Mouse (Mus musculus): ENCODE measurements around the gene Tbcd. TPM values are rescaled to one million over a fixed set of nuclear protein-coding genes. Genes with fewer than 3 reads are reported as not detected.

Tbcd gene
- polyA plus RNA-seq, 1 experiment = 44.8 TPM

- DNase-seq (ENCODE audit: low spot score) = no peak
Observed at GRCm38 (mm10) chr11:121536528-121536927, 84.8 kb downstream of the Tbcd start.

DNA sequence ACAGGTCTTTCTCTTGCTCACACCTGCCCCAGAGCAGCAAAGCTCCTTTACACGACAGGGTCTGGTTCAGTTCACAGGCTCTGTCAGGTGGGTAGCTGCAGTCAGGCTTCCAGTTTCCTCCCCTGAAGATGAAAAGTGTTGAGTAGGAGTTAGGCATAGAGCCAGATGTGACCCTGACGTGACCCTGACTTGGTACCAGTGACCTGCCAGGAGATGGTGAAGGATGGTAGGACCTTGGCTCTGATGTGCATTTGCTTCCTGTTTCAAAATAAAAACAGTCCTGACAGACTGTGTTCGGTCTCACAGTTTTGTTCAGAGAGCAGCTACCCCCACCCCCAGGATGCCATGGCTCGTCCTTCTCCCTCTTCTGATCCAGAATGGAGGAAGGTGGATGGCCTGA, 90.7 kb downstream of the Tbcd start:
- DNase-seq (ENCODE audit: low spot score) = no peak

DNA sequence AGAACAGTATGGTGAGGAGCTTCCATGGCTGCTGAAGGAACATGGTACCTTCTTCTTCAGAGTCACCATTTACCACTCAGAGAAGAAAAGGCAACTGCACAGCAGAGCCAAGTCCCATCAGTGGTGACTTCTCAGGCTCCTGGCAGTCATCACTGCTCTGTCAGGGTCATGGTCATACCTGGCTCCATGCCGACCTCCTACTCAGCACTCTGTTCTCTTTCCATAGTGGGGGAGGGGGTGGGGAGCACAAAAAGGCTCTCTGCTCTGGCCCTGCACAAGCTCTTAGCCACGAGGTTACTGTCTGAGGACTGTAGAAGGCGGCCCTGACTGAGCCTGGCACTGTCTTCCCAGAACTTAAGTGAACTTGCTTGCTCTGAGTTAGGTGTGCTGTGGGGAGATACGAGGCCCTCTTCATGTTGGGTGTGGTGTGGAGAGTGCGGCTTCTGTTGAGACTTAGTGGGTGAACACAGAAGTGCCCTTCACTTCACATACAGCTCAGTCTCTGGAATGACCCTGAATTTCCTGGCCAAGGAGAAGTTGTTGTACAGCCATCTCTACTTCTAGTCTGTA, 91.6 kb downstream of the Tbcd start:
- no peak for DNase-seq (ENCODE audit: low spot score)

DNA sequence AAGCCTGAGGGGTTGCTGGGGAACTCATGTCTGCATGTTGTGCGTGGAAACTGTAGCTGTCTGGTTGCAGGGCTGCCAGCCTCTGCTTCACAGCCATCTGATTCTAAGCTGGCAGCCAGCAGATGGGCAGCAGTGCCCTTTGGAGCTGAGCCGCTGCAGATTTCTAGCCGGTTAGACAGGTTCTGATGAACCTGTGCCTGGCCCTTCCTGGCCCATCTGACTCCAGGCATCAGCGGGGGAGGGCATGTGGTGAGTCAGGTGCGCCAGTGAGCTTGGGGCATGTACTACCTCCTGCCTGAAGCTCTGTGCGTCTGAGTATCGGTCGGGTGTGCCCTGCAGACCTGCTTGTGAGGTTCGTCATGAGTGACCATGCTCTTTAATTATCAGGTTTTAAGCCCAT, 92.2 kb downstream of the Tbcd start:
- no peak for DNase-seq (ENCODE audit: low spot score)

DNA sequence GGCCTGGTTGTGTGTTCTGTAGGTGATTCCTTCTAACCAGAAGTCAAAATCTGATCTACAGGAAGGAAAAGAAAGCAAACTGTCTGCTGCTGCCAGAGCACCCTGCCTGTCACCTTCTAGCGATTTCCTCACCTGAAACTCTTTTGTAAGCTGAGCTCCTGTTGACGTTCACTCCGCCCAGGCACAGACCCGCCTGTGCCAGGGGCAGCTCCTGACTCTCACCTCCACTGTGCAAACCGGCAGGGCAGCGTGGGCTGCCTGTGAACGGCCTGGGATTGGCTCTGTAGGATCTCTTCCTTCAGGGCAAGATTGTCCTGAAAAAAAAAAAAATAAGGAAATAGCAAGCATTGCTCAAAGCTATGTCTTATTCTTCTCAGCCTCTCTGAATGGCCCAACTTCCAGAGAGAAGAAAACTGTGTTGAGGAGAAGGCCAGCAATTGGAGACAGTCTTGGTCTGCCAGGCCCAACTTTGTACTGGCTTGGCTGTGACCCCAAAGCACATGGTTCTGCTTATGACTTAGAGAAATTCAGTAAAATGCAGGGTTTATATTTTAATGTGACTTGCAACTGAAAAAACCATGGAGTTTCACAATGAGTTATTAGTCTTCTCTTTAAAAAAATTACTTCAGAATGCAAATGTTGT, 93.1 kb downstream of the Tbcd start:
- no peak for DNase-seq (ENCODE audit: low spot score)

DNA sequence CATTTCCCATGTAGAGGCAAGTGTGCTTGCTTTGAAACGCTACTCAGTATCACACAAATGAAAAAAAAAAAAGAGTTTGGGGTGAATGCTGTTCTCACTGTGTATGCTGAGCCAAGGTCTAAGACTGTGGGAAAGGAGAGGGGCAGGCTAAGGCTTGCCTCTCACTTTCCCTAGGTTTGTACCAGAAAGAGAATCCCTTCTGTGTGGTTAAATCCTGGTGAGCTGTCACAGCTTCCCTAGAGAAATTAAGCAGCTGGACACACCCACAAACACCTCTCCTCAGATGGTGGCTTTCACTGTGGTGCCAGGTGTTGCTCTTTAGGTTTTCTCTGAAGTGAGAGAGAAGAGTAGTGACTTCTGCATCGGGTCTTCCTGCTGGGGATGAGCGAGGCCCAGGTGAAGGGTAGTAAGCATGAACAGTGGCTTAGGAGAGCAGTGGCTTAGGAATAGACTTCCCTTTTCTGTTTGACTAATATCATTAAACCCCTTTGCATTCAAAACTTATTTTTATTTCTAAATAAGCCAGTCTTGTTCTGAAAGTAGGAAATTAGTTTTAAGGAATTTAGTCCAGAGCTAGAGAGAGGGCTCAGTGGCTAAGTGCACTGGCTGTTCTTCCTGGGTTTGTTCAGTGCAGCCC, 93.8 kb downstream of the Tbcd start:
- no peak for DNase-seq (ENCODE audit: low spot score)

DNA sequence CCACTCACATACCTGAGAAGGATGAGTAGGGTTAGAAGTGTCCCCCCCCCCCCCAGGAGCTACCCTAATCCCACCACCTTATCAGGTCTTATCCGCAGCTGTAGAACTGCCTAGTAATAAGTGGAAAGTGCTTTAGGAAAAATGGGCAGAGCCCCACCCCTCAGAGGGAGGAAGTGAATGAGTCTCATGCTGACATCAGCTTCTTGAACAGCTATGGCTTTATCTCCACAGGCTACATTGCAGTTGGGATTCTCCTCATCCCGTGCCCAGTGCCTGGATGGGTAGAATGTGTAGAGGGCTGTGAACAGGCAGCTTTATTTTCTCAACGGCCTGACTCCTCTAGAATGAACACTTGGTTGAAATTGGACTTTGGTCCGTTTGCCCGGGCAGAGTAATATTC, 95.5 kb downstream of the Tbcd start:
- DNase-seq (ENCODE audit: low spot score) = no peak

DNA sequence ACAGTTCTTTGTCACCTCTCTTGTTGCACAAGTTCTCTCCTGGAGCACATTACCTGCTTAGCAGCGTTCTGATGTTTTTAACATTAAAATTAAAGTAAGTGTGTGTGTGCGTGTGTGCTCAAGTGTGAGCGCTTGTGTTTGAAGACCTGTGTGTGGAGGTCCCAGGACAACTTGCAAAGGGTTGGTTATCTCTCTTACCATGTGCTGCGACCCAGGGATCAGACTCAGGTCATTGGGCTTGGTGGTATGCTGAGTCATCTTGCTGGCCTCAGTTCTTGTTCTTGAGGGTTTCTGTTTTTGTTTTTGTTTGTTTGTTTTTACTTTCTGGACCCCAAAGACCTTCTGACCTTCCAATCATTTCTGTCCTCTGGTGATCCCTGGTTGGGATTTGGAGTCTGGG, 96.2 kb downstream of the Tbcd start:
- no peak for DNase-seq (ENCODE audit: low spot score)

GRCm38 (mm10) chr11:121548996-121549842, 97.5 kb downstream of the Tbcd start:
- DNase-seq (ENCODE audit: low spot score) = no peak

GRCm38 (mm10) chr11:121549843-121550647, 98.3 kb downstream of the Tbcd start:
- no peak for DNase-seq (ENCODE audit: low spot score)

DNA sequence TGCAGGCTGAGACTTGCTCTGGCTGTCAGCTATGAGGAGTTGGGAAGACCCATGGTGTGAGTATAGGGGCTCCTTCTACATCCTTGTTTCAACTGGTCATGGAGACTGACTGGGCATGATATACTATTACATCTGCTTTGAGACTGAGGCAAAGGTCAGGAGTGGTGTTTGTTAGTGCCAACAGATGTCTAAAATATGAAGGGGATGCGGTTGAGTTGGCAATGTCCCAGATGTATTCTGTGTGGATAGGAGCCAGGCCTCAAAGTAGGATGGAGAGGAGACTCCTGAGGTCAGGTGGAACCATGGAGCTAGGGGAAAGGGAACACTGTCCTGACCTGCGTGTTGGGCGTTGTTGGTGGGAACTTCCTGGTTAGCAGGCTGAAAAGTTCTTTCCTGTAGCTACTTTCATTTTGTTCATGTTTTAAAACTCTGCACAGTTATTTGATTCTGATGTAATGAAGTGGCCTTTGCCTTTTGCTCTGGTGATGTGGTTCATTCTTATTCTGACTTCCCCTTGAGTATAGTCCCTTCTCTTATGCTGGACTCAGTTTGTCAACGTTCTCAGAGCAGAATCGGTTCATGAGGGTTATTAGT, 99.6 kb downstream of the Tbcd start:
- DNase-seq (ENCODE audit: low spot score) = no peak

- DNase-seq (ENCODE audit: low spot score) = no peak
Observed at GRCm38 (mm10) chr11:121552167-121552566, 100.4 kb downstream of the Tbcd start.

GRCm38 (mm10) chr11:121552846-121553457, 101.2 kb downstream of the Tbcd start:
- DNase-seq (ENCODE audit: low spot score) = no peak

- no peak for DNase-seq (ENCODE audit: low spot score)
Observed at GRCm38 (mm10) chr11:121553458-121553857, 101.7 kb downstream of the Tbcd start.

GRCm38 (mm10) chr11:121556727-121557126, 105.0 kb downstream of the Tbcd start:
- DNase-seq (ENCODE audit: low spot score) = no peak

- DNase-seq (ENCODE audit: low spot score) = no peak
Observed at GRCm38 (mm10) chr11:121557946-121558345, 106.2 kb downstream of the Tbcd start.

DNA sequence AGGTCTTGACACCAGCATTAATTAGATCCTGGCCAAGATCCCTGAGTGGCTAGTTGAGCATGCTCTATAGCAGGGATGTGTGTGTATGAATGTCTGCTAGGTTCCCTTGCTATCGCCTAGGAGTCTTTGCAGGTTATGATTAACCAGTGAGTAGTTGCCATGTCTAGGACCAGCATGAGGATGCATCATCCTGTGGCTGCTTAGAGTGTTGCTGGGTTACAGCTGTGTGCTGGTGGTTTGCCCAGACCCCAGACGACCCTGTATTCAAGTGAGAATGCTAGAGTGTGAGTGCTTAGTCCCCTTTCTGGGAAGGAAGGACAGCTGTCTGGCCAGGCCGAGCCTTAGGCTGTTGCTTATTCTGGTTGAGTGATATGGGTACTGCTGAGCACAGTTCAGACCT, 106.8 kb downstream of the Tbcd start:
- no peak for DNase-seq (ENCODE audit: low spot score)

DNA sequence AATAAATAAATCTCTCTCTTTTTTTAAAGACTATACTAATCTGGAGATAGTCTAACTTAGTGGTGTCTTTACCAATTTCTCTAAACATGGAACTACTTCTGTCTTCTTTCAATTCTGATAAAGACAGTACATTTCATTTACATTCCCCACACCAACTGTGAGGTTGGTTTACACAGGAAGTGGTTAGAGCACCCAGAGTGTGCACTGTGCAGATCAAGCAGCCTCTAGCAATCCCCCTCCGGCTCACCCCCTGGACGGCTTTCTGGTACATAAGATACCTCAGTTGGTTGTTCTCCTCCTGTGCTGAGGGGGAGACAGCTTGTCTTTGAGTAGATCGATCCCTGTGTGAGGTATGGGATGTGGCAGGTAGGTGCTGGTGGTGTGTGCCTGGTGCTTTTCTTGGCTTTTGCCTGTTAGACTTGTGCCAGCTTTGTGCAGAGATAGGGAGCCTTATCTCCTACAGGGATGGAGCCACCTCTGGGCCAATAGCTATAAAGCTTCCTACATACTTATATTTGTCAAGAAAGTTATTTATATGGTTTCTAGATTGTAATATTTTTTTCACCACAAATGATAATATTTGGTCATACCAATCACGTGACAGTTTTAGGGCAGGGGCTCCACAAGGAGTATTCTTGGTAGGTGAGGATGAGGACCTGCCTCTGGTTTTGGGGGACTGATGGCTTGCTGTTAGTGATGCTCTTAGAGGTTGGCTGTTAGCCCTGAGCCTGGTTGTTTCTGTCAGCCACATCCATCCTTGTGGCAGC, 108.0 kb downstream of the Tbcd start:
- DNase-seq (ENCODE audit: low spot score) = no peak

DNA sequence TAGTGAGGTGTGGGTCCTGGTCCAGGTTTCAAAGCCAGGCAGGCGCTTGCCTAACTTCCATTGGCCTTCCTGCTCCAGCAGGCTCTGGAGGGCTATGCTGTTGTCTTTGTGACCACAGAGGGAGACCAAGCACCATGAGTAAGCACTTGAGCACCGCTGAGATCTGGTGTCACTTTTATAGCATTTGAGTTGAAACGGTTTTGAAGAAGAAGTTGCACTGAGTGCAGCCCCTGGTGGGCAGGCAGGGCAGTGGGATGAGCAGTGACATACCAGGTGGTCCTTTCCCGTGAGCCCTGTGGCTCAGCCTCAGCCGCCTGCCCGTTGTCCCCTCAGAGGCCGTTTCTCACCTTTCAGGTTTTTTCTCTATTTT, 108.5 kb downstream of the Tbcd start:
- no peak for DNase-seq (ENCODE audit: low spot score)

DNA sequence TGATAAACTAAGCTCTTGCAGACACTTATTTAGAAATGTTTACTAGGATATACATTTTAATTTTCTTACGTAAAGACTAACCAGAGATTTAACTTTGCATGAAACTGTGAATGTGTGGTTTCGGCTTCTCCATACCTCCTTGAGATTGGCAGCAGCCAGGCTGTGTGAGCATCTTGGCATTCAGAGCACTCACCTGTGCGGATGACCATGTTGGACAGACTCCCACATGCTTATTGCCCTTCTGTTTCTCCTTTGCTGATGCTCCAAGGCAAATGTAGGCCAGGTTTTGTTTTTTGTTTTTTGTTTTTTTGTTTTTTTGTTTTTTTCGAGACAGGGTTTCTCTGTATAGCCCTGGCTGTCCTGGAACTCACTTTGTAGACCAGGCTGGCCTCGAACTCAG, 111.6 kb downstream of the Tbcd start:
- DNase-seq (ENCODE audit: low spot score) = no peak
